Mouse (Mus musculus): ENCODE results near the gene Aspscr1.

Aspscr1 gene

DNA sequence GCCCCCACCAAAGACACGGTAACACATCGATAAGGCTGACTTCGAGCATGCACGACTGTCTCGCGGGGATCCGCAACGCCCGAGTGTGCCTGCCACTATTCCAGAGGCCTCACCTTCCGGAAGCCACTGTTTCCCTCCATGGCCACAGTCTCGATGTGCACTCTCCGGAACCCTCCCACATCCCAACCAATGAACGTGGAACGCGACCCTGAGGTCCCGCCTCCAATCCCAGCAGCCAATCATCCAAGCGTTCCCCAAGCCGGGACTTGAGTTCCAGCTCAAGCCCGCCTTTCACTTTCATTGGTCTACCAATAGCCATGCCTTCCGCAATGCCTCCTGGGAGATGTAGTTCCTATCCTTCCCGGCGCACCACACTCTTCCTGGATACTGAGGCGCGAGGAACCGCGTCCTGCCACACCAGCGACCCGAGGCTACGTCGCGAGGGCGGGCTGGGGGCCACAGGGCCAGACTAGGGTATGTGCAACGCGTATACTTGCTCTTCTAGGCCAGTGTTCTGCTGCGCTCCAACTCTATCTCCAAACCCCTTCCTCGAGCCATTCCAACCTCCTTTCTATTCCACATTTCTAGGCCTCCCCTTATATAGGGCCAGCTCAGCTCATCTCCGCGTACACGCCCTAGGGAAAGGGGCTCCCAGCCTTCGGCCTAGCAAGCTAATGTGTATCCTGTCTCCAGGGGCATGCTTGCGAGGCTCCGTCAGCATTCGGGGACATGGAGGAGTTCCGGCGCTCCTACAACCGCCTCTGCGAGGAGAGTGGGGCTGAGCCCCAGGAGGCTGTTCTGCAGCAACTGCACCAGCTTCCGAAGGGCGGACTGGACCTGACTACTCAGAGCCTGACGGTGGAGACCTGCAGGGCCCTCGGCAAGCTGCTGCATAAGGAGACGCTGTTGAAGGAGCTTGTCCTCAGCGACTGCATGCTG, 41.1 kb downstream of the Aspscr1 start, which contains the start of the genes Cenpx and Lrrc45:
TSS of gene Cenpx (minus strand) at position 159 of the 939 bp plus-strand sequence.
TSS of gene Lrrc45 (plus strand) at position 346 of the 939 bp plus-strand sequence.
- DNase-seq (ENCODE audit: low spot score), result peak; percentile 97

DNA sequence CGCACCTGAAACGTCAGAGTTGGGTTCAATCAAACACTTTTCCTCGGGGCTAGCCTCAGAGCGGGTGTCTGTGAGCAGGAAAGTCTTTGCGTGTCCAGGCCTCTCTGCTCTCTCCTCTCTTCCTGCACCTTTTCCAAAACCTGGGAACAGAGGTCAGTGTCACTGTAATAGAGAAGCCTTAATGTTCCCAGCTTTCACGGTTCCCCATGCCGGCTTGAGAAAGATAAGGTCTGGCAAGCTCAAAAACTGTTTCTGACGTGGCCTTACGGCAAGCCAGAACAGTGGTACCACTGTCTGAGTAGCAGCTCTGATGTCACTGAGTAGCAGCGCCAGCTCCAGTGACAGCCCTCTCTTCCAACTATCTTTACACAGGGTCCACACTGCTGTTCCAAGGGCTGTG, 41.8 kb downstream of the Aspscr1 start:
- no peak for DNase-seq (ENCODE audit: low spot score)

DNA sequence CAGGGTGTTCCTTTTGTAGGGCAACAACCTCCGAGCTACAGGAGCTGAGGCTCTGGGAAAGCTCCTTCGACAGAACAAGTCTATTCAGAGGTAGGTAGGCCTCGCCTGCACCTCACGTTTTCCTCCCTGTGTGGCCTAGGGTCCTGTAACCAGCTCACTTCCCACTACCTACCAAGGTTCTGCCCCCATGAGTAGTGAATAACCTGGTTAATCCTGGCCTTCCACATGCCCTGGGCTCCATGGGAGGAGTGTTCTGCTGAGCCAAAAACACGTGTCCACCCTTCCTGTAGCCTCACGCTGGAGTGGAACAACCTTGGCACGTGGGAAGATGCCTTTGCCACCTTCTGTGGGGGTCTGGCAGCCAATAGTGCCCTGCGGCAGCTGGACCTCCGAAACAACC, 42.4 kb downstream of the Aspscr1 start:
- no peak for DNase-seq (ENCODE audit: low spot score)

DNA sequence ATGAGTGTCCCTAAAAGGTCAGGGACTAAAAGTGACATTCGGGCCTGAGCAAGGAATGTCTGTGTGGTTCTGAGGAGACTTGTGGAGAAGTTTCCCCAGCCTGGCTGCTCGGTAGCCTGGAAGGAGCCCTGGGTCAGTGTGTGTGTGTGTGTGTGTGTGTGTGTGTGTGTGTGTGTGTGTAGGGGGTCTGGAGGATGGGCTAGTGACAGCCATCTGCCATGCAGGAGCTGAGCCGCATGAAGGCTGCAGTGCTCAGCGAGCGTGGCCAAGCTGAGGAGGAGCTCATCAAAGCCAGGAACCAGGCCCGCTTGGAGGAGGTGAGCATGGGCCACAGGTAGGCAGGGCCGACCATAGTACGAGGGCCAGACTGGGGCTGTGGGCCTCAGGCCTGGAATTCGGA, 46.5 kb downstream of the Aspscr1 start:
- no peak for DNase-seq (ENCODE audit: low spot score)

DNA sequence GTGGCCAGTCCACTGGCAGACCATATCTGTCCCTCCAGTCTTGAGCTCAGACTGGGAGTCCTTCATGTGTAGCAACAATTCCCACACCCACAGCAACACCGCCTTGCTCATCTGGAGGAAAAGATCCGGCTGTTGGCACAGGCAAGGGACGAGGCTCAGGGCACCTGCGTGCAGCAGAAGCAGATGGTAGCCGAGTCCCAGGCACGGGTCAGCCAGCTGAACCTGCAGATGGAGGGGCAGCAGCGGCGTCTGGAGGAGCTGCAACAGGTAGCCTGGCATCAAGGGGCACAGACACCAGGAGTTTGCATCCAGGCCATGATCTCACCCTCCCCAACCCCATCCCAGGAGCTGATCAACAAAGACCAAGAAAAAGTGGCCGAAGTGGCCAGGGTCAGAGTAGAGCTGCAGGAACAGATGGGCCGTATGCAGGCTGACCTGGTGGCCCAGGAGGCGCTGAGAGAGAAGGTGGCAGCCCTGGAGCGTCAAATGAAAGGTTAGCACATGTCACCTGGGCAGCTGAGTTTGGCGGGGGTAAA, 47.1 kb downstream of the Aspscr1 start:
- no peak for DNase-seq (ENCODE audit: low spot score)

DNA sequence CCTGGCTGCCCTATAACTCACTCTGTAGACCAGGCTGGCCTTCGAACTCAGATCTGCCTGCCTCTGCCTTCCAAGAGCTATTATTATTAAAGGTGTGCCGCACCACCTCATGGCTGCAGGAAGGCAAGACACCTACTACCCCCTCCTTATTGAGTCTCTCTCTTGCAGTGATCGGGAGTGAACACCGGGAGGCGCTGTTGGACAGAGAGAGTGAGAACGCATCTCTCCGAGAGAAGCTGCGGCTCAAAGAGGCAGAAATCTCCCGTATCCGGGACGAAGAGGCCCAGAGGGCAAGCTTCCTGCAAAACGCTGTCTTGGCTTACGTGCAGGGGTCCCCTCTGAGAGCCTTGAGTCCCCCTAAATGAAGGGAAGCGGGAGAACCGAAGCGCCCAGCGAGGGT, 47.7 kb downstream of the Aspscr1 start:
- peak; percentile 94 for DNase-seq (ENCODE audit: low spot score)

DNA sequence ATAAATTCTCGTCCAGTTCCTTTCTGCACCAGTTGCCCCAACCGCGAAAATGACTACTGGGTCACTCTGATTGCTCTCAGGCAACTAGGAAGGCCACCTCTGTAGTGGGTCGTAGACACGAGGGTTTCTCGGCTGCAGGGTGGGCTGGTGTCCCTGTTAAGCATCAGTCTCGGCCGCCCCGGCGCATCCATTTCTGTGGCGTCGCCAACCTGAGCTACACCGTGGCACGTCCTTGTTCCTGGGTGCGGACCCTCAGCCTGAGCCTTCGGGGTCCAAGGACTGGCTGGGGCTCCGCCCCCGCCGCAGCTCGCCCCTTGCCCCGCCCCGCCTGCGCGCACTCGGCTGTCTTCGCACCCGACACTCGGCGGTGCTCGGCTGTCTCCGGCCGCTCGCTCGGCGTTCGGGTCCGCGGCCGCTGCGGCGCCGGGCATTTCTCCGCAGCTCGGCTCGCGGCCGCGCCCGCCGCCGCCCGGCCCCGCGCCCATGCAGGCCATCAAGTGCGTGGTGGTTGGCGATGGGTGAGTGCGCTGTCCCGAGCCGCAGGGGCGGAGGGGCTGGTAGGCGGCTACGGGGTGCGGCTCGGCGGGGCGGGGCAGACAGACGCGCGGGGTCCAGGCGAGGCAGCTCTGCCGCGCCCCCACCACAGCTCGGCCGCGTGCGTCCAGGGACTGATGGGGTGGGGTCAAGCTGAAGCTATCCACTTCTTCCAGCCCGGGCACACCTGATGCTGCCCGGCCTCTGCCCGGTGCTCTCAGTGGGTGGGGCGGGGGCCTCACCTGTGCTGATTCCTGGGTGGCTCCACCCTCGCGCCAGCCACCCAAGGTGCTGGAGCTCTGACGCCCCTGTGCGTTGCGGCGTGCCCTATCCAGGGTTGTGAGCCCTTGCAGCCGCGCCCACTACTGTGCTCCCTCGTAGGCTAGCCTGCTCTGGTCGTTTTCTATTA, 48.6 kb downstream of the Aspscr1 start, which contains the start of gene Rac3:
TSS of gene Rac3 (plus strand) at position 347 of the 943 bp plus-strand sequence.
- peak; percentile 63 for DNase-seq (ENCODE audit: low spot score)

DNA sequence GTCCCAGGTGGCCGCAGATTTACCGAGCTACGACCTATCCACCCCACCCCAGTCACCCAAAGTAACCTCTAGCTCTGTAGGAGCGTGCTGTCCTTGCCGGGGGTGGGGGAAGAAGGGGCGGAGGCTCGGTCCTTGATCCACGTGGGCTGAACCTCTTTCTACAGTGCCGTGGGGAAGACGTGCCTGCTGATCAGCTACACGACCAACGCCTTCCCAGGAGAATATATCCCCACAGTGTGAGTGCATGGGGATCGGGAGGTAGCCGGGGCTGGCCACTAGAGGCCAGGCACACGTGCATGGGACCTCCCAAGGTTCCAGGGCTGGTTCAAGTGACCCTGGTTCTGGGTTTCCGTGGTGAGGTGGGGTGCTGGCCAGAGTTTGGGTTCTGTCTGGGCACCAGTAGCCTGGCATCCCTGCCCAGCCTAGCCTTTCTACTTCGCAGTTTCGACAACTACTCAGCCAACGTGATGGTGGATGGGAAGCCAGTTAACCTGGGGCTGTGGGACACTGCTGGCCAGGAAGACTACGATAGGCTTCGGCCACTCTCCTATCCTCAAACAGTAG, 49.4 kb downstream of the Aspscr1 start:
- DNase-seq (ENCODE audit: low spot score), result peak; percentile 11

DNA sequence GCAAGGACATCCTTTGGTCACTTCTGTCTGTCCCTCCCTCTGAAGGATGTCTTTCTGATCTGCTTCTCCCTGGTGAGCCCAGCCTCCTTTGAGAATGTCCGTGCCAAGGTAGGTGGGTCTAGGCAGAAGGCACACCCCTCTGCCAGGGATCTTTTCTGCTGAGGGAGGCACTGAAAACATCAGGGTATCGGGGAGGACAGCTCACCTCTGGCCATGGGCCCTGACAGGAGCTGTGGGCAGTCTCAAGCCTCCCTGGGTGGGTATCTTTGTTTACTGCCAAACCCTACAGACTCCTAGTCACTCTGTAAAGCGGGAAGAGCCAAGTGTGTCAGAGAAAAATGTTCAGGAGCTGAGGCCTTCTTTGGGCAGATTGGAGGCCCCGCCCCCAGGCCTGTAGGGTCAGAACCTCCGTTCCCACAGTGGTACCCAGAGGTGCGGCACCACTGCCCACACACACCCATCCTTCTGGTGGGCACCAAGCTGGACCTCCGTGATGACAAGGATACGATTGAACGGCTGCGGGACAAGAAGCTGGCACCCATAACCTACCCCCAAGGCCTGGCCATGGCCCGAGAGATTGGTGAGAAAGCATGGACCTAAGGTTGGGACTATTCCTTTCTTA, 50.1 kb downstream of the Aspscr1 start:
- peak; percentile 12 for DNase-seq (ENCODE audit: low spot score)

DNA sequence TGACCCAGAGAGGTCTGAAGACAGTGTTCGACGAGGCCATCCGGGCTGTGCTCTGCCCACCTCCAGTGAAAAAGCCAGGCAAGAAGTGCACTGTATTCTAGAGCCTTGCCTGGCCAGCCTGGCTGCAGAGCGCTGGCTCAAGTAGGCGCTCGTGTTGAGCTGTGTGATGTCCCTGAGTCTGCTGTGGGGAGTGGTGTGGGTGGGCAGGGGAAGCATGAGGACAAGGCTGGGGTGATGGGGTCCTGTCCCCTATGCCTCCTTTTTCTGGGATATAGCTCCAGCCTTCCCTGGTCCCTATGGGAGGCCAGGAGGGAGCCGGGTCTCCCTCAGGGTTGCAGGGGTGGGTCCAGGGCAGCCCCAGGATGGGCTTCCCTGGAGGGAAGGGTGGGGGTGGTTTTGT, 50.7 kb downstream of the Aspscr1 start:
- DNase-seq (ENCODE audit: low spot score), result no peak

DNA sequence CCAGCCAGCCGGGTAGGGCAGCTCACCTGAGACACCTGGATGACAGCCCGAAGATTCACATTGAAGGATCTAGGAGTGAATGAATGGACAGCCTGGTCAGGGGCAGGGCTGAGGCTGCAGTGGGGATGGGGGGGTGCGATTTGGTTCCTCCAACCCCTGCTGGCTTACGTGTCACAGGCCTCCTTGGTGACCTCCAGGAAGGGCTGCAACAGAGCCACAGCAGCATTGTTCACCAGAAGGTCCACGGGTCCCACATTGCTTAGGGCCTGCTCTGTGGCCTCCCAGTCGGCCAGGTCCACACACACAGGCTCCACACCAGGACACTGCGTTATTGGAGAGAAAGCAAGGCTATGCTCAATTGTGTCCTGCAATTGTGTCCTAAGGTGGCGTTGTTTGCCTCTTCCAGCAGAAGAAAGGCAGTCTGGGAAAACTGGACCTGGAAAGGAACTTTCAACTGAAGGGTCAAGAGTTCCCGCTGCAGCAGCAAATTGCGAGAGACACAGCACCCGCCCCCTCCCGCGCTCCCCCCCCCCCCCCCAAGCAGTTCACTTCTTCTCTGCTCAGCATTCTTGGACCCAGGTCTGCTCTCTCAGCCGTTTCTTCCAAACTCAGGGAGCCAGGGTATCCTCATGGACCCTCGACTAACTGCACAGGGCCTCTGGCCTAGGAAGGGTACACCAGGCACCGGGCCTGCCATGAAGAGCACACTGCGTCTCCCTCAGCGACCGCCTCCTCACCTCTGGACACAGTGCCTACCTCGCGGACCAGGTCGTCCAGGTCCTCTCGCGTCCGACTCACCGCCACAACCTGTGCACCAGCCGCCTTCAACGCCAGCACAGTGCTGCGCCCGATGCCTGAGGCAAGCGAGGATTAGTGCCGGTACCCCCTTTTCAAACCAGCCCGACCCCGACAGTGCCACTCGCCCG, 53.7 kb downstream of the Aspscr1 start:
- no peak for DNase-seq (ENCODE audit: low spot score)

DNA sequence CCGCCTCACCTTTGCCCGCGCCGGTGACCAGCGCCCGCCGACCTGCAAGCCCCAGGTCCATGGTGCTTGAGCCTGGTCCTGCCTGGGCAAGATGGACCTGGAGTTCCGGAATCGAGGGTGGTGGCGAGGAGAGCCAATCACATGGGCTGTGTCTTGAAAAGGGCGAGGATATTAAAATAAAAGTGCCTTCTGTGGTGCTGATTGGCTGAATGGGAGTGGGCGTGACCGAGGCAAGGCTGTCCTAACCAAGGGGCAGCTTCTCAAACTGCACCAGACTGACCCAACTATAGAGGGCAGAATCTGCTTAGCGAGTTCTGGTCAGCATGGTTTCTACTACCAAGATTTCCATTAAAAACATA, 54.4 kb downstream of the Aspscr1 start, which contains the start of gene Dcxr:
TSS of gene Dcxr (minus strand) at position 113 of the 359 bp plus-strand sequence.
- peak; percentile 92 for DNase-seq (ENCODE audit: low spot score)

DNA sequence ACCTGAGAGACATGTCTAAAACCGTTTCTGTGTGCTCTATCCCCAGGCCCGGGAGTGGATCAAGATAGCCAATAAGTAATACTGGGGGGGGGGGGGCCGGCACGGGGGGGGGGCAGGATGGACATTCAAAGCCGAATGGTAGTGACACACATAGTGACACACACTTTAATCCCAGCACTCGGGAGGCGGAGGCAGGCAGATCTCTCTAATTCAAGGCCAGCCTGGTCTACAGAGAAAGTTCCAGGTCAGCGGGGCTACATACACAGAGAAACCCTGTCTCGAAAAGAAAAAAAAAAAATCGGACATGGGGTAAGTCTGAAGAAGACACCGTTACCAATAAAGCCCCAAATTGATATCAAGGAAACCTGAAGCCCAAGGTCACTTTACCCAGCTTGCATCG, 54.8 kb downstream of the Aspscr1 start:
- DNase-seq (ENCODE audit: low spot score), result no peak

DNA sequence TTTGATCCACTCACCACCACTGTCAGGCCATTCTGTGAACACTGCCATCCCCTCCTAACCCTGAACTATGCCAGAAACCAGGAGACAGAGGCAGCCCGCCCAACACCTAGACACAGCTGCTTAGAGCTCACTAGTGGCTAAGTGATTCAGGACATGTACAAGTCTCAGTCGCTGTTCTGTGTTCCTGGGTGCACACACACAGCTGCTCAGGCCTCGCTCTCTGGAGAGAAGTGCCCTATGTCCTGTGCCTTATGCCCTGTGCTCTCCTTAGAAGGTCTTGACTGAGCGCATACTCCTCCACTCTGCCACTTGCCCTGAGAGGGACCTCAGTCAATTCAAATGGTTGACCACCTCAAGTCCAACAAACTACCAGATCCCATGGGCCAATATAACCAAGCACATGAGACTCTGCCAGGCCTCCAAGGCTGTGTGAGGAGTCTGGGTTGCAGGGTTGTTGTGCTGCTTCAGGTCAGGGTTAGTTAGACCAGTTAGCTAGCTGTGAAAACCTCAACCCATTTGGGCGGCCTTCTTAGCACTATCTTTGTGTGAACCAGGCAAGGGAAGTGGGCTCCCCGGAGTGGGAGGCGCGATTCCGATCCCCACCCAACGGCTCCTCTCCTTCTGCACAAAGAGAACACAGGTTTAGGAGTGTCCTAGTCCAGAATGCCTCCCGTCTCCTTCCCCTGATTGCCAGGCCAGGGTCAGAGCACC, 55.9 kb downstream of the Aspscr1 start:
- DNase-seq (ENCODE audit: low spot score), result no peak

DNA sequence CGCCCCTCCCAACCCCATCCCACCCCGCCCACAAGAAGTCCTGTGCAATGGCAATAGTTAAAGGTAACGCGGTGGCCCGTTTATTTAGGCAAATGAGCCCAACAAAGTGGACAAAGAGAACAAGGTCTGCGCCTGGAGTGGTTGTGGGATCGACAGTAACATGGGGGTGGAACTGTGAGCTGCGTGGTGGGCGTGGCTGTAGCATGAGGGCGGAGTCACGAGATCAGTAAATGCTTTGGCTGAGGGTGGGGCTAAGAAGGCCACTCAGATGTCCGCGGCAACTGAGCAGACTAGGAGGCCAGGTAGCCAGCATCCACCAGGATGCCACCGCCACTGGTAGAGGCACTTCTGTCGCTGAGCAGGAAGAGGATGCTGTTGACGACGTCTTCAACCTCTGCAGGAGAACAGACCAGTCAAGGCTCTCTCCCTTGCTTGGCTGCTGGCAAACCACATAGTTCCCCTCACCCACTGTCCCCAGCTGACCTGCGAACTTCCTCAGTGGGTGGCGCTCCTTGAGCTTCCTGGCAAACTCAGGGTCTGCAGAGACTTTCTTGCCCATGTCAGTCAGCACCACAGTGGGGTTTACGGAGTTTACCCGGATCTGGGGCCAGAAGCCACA, 56.8 kb downstream of the Aspscr1 start:
- DNase-seq (ENCODE audit: low spot score), result peak; percentile 56

DNA sequence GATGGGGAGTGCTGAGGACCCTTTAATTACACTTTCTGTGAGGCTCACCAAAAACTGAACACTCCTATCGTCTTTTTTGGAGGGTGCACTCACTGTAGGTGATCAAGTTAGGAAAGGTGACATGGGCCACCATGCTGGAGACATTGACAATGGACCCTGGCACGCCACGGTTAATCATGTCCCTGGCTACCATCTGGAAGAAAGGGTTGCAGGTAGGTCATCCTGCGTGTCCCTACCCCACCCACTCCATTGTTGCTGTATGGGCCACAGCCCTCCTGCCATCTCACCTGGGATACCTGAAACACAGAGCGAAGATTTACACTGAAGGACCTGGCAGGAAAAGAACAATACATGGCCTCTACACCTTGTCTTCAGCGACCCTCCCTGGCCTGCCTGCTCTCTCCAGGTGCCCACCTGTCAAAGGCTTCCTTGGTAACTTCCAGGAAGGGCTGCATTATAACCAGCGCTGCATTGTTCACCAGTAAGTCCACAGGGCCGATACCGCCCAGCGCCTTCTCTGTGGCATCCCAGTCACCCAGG, 57.6 kb downstream of the Aspscr1 start:
- DNase-seq (ENCODE audit: low spot score), result no peak

DNA sequence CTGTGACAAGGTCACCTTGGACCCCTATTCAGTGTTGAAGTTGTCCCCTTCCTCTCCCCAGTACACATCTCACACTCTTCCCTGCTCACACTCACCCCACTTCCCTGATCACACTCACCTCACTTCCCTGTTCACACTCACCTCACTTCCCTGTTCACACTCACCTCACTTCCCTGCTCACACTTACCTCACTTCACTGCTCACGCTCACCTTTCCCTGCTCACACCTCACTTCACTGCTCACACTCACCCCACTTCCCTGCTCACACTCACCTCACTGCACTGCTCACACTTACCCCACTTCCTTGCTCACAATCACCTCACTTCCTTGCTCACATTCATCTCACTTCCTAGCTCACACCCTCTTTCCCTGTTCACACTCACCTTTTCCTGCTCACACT, 58.6 kb downstream of the Aspscr1 start:
- no peak for DNase-seq (ENCODE audit: low spot score)

DNA sequence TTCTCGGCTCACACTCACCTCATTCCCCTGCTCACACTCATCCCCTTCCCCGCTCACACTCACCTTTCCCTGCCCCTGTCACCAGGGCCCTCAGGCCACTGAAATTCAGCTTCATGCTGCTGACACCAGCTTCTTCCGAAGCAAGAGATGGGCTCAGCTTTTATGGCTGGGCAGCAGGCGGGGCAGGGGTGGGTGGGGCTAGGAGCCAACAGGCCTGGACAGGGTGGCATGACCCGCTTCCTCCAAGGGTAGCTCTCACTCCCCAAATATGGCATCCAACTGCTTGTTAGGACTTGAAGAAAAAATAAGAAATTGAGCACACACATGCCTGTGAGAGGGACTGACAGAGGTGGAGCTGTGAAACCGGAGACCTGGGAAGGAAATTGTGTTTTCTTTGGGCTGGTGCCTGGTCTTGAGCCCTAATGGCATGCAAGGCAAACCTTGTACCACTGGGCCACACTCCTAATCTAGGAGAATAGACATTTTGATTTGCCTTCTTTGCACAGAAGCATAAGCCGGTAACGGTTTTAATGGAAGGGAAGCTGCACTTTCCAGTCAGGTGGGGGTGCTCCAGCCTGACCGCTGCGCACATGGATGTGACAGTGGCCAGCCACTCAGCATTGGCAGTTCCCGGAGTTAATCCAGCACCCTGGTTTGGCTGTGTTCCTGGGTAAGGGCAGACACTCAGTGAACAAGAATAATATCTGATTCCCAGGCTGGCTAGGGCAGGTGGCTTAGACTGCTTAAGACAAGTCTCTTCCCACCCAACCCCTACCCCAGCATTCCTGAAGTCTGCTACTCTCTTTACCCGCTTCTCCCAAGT, 59.3 kb downstream of the Aspscr1 start, which contains the start of gene Cbr2:
TSS of gene Cbr2 (minus strand) at position 257 of the 823 bp plus-strand sequence.
- DNase-seq (ENCODE audit: low spot score), result peak; percentile 74
